Mouse (Mus musculus): ENCODE results near the gene Anapc2. TPM values are rescaled to one million over a fixed set of nuclear protein-coding genes. Genes with fewer than 3 reads are reported as not detected.

The Anapc2 gene
- polyA plus RNA-seq, 2 experiments: 117 to 121 TPM

GRCm38 (mm10) chr2:25240310-25240709, 32.0 kb upstream of the Anapc2 start:
- no peak for TF ChIP-seq POLR2A (IDR thresholded peaks at IDR 0.05; ENCODE audit: borderline replicate concordance, extremely low read depth, insufficient read depth, insufficient read length)
- H3K4me1 ChIP-seq (ENCODE audit: control insufficient read depth, insufficient read depth, low read length): peaks cover 12% of the 10 kb centered on the region; the same call in 1 of the 2 replicates
- DNase-seq (ENCODE audit: low spot score): no peak
- no peaks in the 10 kb centered on the region for H3K36me3 ChIP-seq (ENCODE audit: control insufficient read depth, insufficient read depth, low read length)
- 0 out of 2 replicates have a peak, but pooled peaks have one; percentile 3 for ATAC-seq (ENCODE audit: low FRiP score, low read depth)
- WGBS: 52% methylated on average over 8 of the region's 8 CpGs
- H3K27me3 ChIP-seq (ENCODE audit: control insufficient read depth, insufficient read depth, low read length): peaks cover 14% of the 10 kb centered on the region
- peak overlapping the region; percentile 38 for H3K9ac ChIP-seq (ENCODE audit: low read depth, low read length, severe bottlenecking)
- no peak overlapping the region for H3K27ac ChIP-seq (replicated peaks; ENCODE audit: low read depth, low read length)
- no peaks in the 10 kb centered on the region for H3K9me3 ChIP-seq (ENCODE audit: control insufficient read depth, low read length)
- H3K4me3 ChIP-seq (replicated peaks; ENCODE audit: low read length): peak overlapping the region; percentile 50
- peak overlapping the region; percentile 91 for H3K4me2 ChIP-seq (replicated peaks; ENCODE audit: low read depth, low read length, severe bottlenecking)

DNA sequence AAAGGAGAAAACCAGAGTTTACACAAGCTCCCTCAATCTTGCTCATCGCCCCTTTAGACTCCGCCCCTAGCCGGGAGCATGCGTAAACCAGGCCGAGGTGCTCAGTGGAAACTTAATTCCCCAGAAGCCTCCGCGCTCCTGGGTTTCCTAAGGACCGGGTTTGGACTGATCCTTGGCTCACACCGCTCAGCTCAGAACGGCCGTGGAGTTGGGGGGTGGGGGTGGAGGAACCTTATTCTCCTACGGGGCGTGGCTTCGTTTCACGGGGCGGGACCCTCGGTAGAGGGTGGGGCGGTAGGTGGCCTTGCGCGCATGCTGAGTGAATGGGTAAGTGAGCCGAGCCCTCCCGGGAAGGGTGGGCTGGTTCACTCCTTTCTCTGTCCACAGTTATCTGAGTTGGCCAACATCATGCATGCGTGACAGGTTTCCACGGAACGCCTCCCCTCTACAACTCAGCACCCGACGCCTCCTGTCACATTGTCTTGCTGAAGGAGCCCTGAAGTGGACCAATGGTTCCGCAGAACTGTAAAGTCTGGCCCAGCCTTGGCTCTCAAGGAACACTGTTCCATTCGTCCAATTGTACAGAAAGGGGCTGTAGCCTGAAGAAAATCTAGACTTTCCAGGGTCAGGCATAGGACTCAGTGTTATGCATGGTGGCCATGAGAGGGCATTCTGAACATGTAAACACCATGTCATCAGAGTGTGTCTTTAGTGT, 31.4 kb upstream of the Anapc2 start:
- DNase-seq (ENCODE audit: low spot score) (peak; percentile 84), ATAC-seq (ENCODE audit: low FRiP score, low read depth) (peak; percentile 88)
- peak overlapping the region; percentile 91 for H3K4me2 ChIP-seq (replicated peaks; ENCODE audit: low read depth, low read length, severe bottlenecking)
- no peak overlapping the region for H3K27ac ChIP-seq (replicated peaks; ENCODE audit: low read depth, low read length)
- peak overlapping the region; percentile 50 for H3K4me3 ChIP-seq (replicated peaks; ENCODE audit: low read length)
- no peaks in the 10 kb centered on the region for H3K9me3 ChIP-seq (ENCODE audit: control insufficient read depth, low read length)
- peaks cover 12% of the 10 kb centered on the region; the same call in 1 of the 2 replicates for H3K4me1 ChIP-seq (ENCODE audit: control insufficient read depth, insufficient read depth, low read length)
- 0 out of 2 replicates have a peak, but pooled peaks have one; percentile 28 for TF ChIP-seq POLR2A (IDR thresholded peaks at IDR 0.05; ENCODE audit: borderline replicate concordance, extremely low read depth, insufficient read depth, insufficient read length)
- no peaks in the 10 kb centered on the region for H3K36me3 ChIP-seq (ENCODE audit: control insufficient read depth, insufficient read depth, low read length)
- WGBS: 2% methylated on average over 25 of the region's 29 CpGs
- H3K9ac ChIP-seq (ENCODE audit: low read depth, low read length, severe bottlenecking): peak overlapping the region; percentile 38
- peaks cover 14% of the 10 kb centered on the region for H3K27me3 ChIP-seq (ENCODE audit: control insufficient read depth, insufficient read depth, low read length)

DNA sequence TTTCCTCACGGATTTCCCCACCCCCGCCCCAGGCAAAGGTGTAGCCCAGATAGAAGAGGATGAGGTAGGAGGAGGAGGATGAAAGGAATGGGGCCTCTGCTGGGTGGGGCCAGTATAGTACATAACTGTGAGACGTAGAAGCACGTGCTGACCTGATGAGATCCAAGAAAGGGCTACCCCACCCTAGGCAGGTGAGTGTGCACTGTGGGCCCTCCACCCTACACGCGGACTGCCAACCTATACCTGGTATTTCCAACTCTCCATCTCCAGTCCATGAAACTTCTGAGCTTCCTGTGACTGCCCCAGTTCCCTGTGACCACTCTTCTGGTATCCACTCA, 30.9 kb upstream of the Anapc2 start:
- ATAC-seq (ENCODE audit: low FRiP score, low read depth): no peak
- 4% methylated on average over 6 of the region's 6 CpGs for WGBS
- Histone ChIP-seq H3K9me3 (ENCODE audit: control insufficient read depth, low read length) (no peaks in the 10 kb centered on the region), H3K4me2 (replicated peaks; ENCODE audit: low read depth, low read length, severe bottlenecking) (peak overlapping the region; percentile 91), H3K27ac (replicated peaks; ENCODE audit: low read depth, low read length) (no peak overlapping the region), H3K4me3 (replicated peaks; ENCODE audit: low read length) (peak overlapping the region; percentile 50), H3K27me3 (ENCODE audit: control insufficient read depth, insufficient read depth, low read length) (peaks cover 14% of the 10 kb centered on the region), H3K9ac (ENCODE audit: low read depth, low read length, severe bottlenecking) (no peak overlapping the region), H3K36me3 (ENCODE audit: control insufficient read depth, insufficient read depth, low read length) (no peaks in the 10 kb centered on the region), H3K4me1 (ENCODE audit: control insufficient read depth, insufficient read depth, low read length) (peaks cover 12% of the 10 kb centered on the region; the same call in 1 of the 2 replicates)
- DNase-seq (ENCODE audit: low spot score): no peak
- no peak for TF ChIP-seq POLR2A (IDR thresholded peaks at IDR 0.05; ENCODE audit: borderline replicate concordance, extremely low read depth, insufficient read depth, insufficient read length)

GRCm38 (mm10) chr2:25242101-25242506, 30.2 kb upstream of the Anapc2 start, which contains the start of the genes Rnf208 and Cysrt1:
Rnf208 (plus strand) TSS chr2:25242255.
Cysrt1 (minus strand) TSS chr2:25242452.
- no peak for ATAC-seq (ENCODE audit: low FRiP score, low read depth)
- peak within 1 kb of the TSS; percentile 60 for H3K9ac ChIP-seq (ENCODE audit: low read depth, low read length, severe bottlenecking)
- no peak for TF ChIP-seq POLR2A (IDR thresholded peaks at IDR 0.05; ENCODE audit: borderline replicate concordance, extremely low read depth, insufficient read depth, insufficient read length)
- H3K4me2 ChIP-seq (replicated peaks; ENCODE audit: low read depth, low read length, severe bottlenecking): peak within 1 kb of the TSS; percentile 91
- peak within 1 kb of the TSS; percentile 50 for H3K4me3 ChIP-seq (replicated peaks; ENCODE audit: low read length)
- H3K36me3 ChIP-seq (ENCODE audit: control insufficient read depth, insufficient read depth, low read length): no peaks in the 10 kb centered on the region
- H3K27ac ChIP-seq (replicated peaks; ENCODE audit: low read depth, low read length): no peak within 1 kb of the TSS
- peaks cover 12% of the 10 kb centered on the region; the same call in 1 of the 2 replicates for H3K4me1 ChIP-seq (ENCODE audit: control insufficient read depth, insufficient read depth, low read length)
- H3K27me3 ChIP-seq (ENCODE audit: control insufficient read depth, insufficient read depth, low read length): peaks cover 14% of the 10 kb centered on the region
- H3K9me3 ChIP-seq (ENCODE audit: control insufficient read depth, low read length): no peaks in the 10 kb centered on the region
- 0% methylated on average over 5 of the region's 59 CpGs for WGBS
- DNase-seq (ENCODE audit: low spot score): no peak

DNA sequence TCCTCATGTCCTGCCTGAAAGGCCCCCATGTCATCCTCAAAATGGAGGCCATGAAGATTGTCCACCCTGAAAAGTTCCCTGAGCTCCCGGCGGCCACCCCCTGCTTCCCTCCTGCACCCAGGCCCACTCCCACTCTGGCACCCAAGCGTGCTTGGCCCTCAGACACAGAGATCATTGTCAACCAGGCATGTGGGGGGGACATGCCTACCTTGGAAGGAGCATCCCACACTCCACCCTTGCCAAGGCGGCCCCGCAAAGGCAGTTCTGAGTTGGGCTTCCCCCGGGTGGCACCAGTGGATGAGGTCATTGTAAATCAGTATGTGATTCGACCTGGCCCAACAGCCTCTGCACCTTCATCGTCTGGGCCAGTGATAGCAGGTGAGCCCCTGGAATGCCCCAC, 28.9 kb upstream of the Anapc2 start:
- peaks cover 14% of the 10 kb centered on the region for H3K27me3 ChIP-seq (ENCODE audit: control insufficient read depth, insufficient read depth, low read length)
- H3K4me1 ChIP-seq (ENCODE audit: control insufficient read depth, insufficient read depth, low read length): peaks cover 12% of the 10 kb centered on the region; the same call in 1 of the 2 replicates
- no peak overlapping the region for H3K4me2 ChIP-seq (replicated peaks; ENCODE audit: low read depth, low read length, severe bottlenecking)
- no peak overlapping the region for H3K9ac ChIP-seq (ENCODE audit: low read depth, low read length, severe bottlenecking)
- DNase-seq (ENCODE audit: low spot score): no peak
- H3K36me3 ChIP-seq (ENCODE audit: control insufficient read depth, insufficient read depth, low read length): peaks cover 6% of the 10 kb centered on the region; the same call in 1 of the 2 replicates
- ATAC-seq (ENCODE audit: low FRiP score, low read depth): no peak
- H3K9me3 ChIP-seq (ENCODE audit: control insufficient read depth, low read length): no peaks in the 10 kb centered on the region
- WGBS: 79% methylated on average over 8 of the region's 8 CpGs
- no peak overlapping the region for H3K4me3 ChIP-seq (replicated peaks; ENCODE audit: low read length)
- H3K27ac ChIP-seq (replicated peaks; ENCODE audit: low read depth, low read length): no peak overlapping the region
- TF ChIP-seq POLR2A (IDR thresholded peaks at IDR 0.05; ENCODE audit: borderline replicate concordance, extremely low read depth, insufficient read depth, insufficient read length): no peak

Measured in limb, embryonic 14.5 days (tissue).